Mouse (Mus musculus): ENCODE data around the gene Pla1a.

Gene Pla1a

GRCm38 (mm10) chr16:38363657-38364056 lies 69.3 kb downstream of the Pla1a start:
- no peak for DNase-seq

GRCm38 (mm10) chr16:38363256-38363595 lies 69.7 kb downstream of the Pla1a start:
- no peak for DNase-seq

- no peak for DNase-seq
Measured at GRCm38 (mm10) chr16:38362493-38363255, 70.3 kb downstream of the Pla1a start.

- DNase-seq = no peak
Measured at GRCm38 (mm10) chr16:38361933-38362332, 71.0 kb downstream of the Pla1a start, which contains the start of gene Popdc2. Popdc2 (plus strand) TSS chr16:38362209.

- DNase-seq = no peak
Measured at GRCm38 (mm10) chr16:38360317-38360716, 72.6 kb downstream of the Pla1a start.

- no peak for DNase-seq
Measured at GRCm38 (mm10) chr16:38359857-38360256, 73.1 kb downstream of the Pla1a start.

GRCm38 (mm10) chr16:38359241-38359640 lies 73.7 kb downstream of the Pla1a start:
- no peak for DNase-seq

GRCm38 (mm10) chr16:38358256-38358812 lies 74.6 kb downstream of the Pla1a start:
- no peak for DNase-seq

- DNase-seq = no peak
Measured at GRCm38 (mm10) chr16:38354185-38354913, 78.6 kb downstream of the Pla1a start.

- no peak for DNase-seq
Measured at GRCm38 (mm10) chr16:38353642-38354041, 79.3 kb downstream of the Pla1a start.

GRCm38 (mm10) chr16:38352851-38353250 lies 80.1 kb downstream of the Pla1a start:
- no peak for DNase-seq

GRCm38 (mm10) chr16:38352031-38352430 lies 80.9 kb downstream of the Pla1a start:
- peak; percentile 15 to 49 for DNase-seq

- DNase-seq = no peak
Measured at GRCm38 (mm10) chr16:38350939-38351338, 82.0 kb downstream of the Pla1a start.

GRCm38 (mm10) chr16:38350361-38350855 lies 82.5 kb downstream of the Pla1a start:
- no peak for DNase-seq

- no peak for DNase-seq
Measured at GRCm38 (mm10) chr16:38349881-38350280, 83.1 kb downstream of the Pla1a start.

GRCm38 (mm10) chr16:38348217-38348761 lies 84.7 kb downstream of the Pla1a start:
- DNase-seq = no peak

- DNase-seq = no peak
Measured at GRCm38 (mm10) chr16:38347588-38347987, 85.4 kb downstream of the Pla1a start.

GRCm38 (mm10) chr16:38346529-38347325 lies 86.2 kb downstream of the Pla1a start, which contains the start of the genes Cox17 and Gm21987:
Cox17 (plus strand) TSS chr16:38346991.
Gm21987 (plus strand) TSS chr16:38347040.
- peak; percentile 96 to 97 for DNase-seq

Data from kidney, postnatal 25 days (tissue).